Mouse (Mus musculus): ENCODE data around the gene Alkbh5. TPM values are rescaled to one million over a fixed set of nuclear protein-coding genes. Genes with fewer than 3 reads are reported as not detected.
"Not testable (repeated sequence)": the region's sequence is repeated elsewhere in the genome, so short reads cannot be mapped to it uniquely, and the experiment has no call there.

The Alkbh5 gene
- total RNA-seq, 2 experiments from 2014 or later, result 26.8 to 29.8 TPM

DNA sequence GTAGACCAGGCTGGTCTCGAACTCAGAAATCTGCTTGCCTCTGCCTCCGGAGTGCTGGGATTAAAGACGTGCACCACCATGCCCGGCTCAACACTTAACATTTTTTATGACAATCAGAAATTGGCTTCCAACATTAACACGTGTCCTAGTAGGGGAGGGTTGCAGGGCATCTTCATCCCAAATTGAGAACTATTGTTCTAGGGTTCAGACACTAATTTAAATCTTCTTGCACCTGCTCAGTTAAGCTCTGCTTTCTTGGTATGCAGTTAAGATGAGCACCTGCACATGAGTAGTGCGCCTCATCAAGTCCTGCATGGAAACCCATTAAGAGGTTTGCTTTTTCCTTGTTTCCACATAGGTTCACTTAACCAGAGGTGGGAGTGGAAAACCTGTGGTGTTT, 5.7 kb downstream of the Alkbh5 start:
- no peak for ATAC-seq (replicated peaks; ENCODE audit: poor library complexity)

DNA sequence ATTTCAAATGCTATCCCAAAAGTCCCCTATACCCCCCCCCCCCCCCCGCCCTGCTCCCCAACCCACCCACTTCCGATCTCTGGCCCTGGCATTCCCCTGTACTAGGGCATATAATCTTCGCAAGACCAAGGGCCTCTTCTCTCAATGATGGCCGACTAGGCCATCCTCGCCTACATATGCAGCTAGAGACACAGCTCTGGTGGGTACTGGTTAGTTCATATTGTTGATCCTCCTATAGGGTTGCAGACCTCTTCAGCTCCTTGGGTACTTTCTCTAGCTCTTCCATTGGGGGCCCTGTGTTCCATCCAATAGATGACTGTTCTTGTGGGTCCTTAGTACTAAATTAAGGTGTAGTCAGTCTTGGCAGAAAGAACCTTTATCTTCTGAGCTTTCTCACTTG, 7.0 kb downstream of the Alkbh5 start:
- ATAC-seq (replicated peaks; ENCODE audit: poor library complexity), result not testable (repeated sequence)

DNA sequence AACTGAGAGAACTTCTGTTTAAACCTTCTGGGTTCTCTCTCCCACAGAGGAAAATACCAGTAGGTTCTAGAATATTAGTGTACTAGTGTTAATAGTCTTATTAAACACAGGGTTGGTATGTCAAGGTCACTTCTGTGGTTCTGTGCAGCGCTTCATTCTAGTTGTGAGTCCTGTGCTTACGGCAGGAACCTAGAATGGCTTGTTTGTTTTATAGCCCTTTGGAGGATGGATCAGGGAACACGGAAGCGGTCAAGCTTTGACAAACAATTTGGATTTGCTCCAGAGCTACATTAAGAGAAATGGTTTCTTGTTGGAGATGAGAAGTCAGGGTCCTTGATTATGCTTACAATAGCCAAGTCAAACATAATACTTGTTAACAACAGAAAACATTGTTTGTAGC, 9.3 kb downstream of the Alkbh5 start:
- ATAC-seq (replicated peaks; ENCODE audit: poor library complexity), result no peak

DNA sequence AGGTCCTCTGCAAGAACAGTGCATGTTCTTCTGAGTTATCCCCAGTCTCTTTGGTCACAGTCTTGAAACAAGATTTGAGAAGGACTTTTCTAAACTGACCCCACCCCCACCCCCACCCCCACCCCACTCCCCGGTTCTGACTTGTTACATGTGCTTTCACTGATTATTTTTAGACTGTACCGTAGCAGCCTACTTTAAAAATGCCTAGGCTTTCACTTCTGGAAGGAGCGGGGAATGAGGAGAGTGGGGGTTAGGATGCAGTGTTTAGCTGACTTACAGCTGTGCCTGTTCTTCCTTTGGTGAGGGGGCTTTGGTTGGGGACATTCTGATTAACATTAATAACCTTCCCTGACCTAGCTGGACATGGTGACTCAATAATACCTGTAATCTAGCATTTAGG, 11.9 kb downstream of the Alkbh5 start:
- ATAC-seq (replicated peaks; ENCODE audit: poor library complexity), result no peak

DNA sequence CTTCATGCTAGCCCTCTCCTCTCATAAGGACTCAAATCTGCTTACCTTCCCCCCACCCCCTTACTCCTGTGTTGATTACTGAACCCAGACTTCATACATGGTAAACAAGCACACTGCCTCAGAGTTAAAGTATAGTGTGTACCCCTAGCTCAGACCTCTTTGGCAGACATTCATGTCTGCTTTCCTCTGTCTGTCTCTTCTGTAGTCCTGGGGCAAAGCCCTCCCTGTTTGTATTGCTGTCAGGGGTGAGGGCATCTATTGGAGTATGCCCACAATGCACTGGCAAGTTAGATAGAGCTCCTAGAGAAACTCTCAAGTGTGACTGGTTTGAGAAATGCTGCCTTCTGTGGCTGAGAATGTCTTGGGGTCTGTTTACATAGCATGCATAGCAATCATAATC, 16.9 kb downstream of the Alkbh5 start:
- no peak for ATAC-seq (replicated peaks; ENCODE audit: poor library complexity)

DNA sequence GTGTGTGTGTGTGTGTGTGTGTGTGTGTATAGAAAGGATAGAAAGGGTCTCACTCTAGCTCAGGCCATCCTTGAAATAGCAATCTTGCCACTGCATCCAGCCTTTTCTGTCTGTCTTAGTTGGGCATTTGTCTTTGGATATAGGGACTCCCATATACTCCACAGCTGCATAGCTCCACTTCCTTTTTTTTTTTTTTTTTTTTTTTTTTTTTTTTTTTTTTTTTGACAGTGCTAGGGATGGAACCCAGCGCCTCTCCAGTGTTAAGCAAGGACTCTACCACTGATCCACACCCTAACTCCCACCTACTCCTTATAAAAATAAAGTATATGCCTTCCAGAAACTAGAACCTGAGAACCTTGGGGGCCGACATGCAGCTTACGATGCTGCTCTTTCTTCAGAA, 21.5 kb downstream of the Alkbh5 start:
- no peak for ATAC-seq (replicated peaks; ENCODE audit: poor library complexity)

DNA sequence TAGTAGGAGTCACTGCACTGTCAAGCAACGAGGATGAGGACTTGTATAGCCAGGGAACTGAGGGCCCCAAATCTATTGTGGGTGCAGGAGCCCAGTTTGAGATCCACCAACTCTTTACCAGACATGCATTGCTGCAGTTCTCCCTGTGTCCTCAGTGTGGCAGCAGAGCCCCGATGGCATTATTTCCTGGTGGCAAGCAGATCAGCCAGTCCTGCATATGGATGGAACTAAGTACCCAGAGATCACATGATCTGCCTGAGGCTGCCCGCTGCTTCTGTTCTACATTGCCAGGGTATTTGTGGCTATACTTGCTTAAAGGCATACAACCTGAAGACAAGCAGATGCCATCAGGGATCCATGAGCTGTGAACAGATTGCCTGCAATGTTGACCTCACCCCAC, 23.2 kb downstream of the Alkbh5 start:
- peak; percentile 88 for ATAC-seq (replicated peaks; ENCODE audit: poor library complexity)

DNA sequence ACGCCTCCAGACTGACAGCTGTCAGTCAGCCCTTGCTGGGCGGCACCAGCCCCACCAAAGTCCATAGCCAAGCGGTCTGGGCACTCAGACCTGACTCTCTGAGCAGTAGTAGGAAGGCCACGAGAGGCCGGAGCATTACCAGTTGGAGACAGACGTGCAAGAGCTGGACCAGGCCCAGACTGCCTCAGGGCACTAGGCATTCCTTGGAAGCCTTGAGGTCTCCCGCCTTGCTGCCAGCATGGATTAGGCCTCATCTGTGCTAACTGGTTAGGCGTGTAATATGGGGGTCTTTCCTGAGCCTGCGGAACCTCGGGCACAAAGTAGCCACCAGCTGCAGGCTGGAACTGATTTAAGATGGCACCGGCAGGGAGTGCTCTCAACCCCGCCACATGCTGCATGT, 37.8 kb downstream of the Alkbh5 start:
- ATAC-seq (replicated peaks; ENCODE audit: poor library complexity), result not testable (repeated sequence)

Other genes starting within 250 kb of the Alkbh5 start
- 6.8 and 9.0 TPM in 2 replicates for gene Tom1l2, start 183.5 kb upstream of the Alkbh5 start, total RNA-seq (2015)
- 4.5 and 4.8 TPM in 2 replicates for gene Tom1l2, start 183.5 kb upstream of the Alkbh5 start, total RNA-seq (2017)
- gene Drc3, start 183.1 kb upstream of the Alkbh5 start, total RNA-seq (2015), result 0.37 TPM in 1 of 2 replicates, not detected in the other
- gene Drc3, start 183.1 kb upstream of the Alkbh5 start, total RNA-seq (2017), result 0.24 and 4.3 TPM in 2 replicates
- gene Gid4, start 119.2 kb upstream of the Alkbh5 start, total RNA-seq (2015), result 26.4 and 32.7 TPM in 2 replicates
- gene Gid4, start 119.2 kb upstream of the Alkbh5 start, total RNA-seq (2017), result 28.6 and 35.4 TPM in 2 replicates
- 24.4 and 25.4 TPM in 2 replicates for gene Atpaf2, start 117.9 kb upstream of the Alkbh5 start, total RNA-seq (2015)
- gene Atpaf2, start 117.9 kb upstream of the Alkbh5 start, total RNA-seq (2017), result 50.7 and 72.1 TPM in 2 replicates
- gene Drg2, start 81.8 kb upstream of the Alkbh5 start, total RNA-seq (2015), result 34.4 and 39.0 TPM in 2 replicates
- 57.7 and 58.8 TPM in 2 replicates for gene Drg2, start 81.8 kb upstream of the Alkbh5 start, total RNA-seq (2017)
- 0.02 TPM in 2 replicates for gene Myo15, start 67.0 kb upstream of the Alkbh5 start, total RNA-seq (2015)
- 0.07 TPM in 1 of 2 replicates, not detected in the other for gene Myo15, start 67.0 kb upstream of the Alkbh5 start, total RNA-seq (2017)
- 5.4 and 5.6 TPM in 2 replicates for gene Llgl1, start 163.3 kb downstream of the Alkbh5 start, total RNA-seq (2015)
- 4.1 and 6.7 TPM in 2 replicates for gene Llgl1, start 163.3 kb downstream of the Alkbh5 start, total RNA-seq (2017)
- 62.6 and 80.2 TPM in 2 replicates for gene Flii, start 190.9 kb downstream of the Alkbh5 start, total RNA-seq (2015)
- 133 and 138 TPM in 2 replicates for gene Flii, start 190.9 kb downstream of the Alkbh5 start, total RNA-seq (2017)
- 2.2 and 2.4 TPM in 2 replicates for gene Mief2, start 192.0 kb downstream of the Alkbh5 start, total RNA-seq (2015)
- gene Mief2, start 192.0 kb downstream of the Alkbh5 start, total RNA-seq (2017), result 3.8 and 4.6 TPM in 2 replicates
- 9.8 and 13.4 TPM in 2 replicates for gene Top3a, start 241.0 kb downstream of the Alkbh5 start, total RNA-seq (2015)
- 21.2 and 23.0 TPM in 2 replicates for gene Top3a, start 241.0 kb downstream of the Alkbh5 start, total RNA-seq (2017)
- gene Smcr8, start 241.1 kb downstream of the Alkbh5 start, total RNA-seq (2015), result 31.5 and 36.2 TPM in 2 replicates
- gene Smcr8, start 241.1 kb downstream of the Alkbh5 start, total RNA-seq (2017), result 12.7 and 16.3 TPM in 2 replicates

Measured in megakaryocyte progenitor cell, adult 5-6 weeks (primary cell).